Mouse (Mus musculus) liver, postnatal 0 days (tissue): ENCODE results near the gene Olfr961. TPM values are rescaled to one million over a fixed set of nuclear protein-coding genes. Genes with fewer than 3 reads are reported as not detected.

Experiments
- ATAC-seq: fragments of 200-750 bp; cut with Nextera tagmentation; 2 replicates; pipeline ENCODE4 v1.8.0; 2017; ENCODE audit warnings: mild to moderate bottlenecking, moderate library complexity
- DNase-seq: peaks from one replicate; pipeline ENCODE4 v3.0.0-alpha.2; 2016
- H3K27ac ChIP-seq: fragments of 300-500 bp; sonication (generic); 2 replicates; pipeline ENCODE4 v1.5.1; 2014; ENCODE audit warnings: antibody characterized with exemption, moderate library complexity, mild to moderate bottlenecking, low read depth
- H3K27me3 ChIP-seq: fragments of 300-500 bp; sonication (generic); 2 replicates; pipeline ENCODE4 v1.6.1; 2014; ENCODE audit warnings: low read length, control low read depth, mixed read lengths; ENCODE audit not compliant: insufficient read depth
- H3K36me3 ChIP-seq: fragments of 300-500 bp; sonication (generic); replicated peaks from 2 replicates; pipeline ENCODE4 v1.6.1; 2014; ENCODE audit warnings: mild to moderate bottlenecking, control low read depth, low read length, moderate library complexity, mixed read lengths; ENCODE audit not compliant: insufficient read depth
- H3K4me1 ChIP-seq: fragments of 300-500 bp; sonication (generic); 2 replicates; pipeline ENCODE4 v1.6.1; 2014; ENCODE audit warnings: antibody characterized with exemption, mild to moderate bottlenecking, control low read depth; ENCODE audit not compliant: insufficient read depth
- H3K4me2 ChIP-seq: fragments of 300-500 bp; sonication (generic); 2 replicates; pipeline ENCODE4 v1.6.1; 2014; ENCODE audit warnings: low read depth, mild to moderate bottlenecking, low read length, moderate library complexity, mixed read lengths
- H3K4me3 ChIP-seq: fragments of 300-500 bp; sonication (generic); 2 replicates; pipeline ENCODE4 v1.5.1; 2014; ENCODE audit warnings: low read depth, low read length
- H3K9ac ChIP-seq: fragments of 300-500 bp; sonication (generic); replicated peaks from 2 replicates; pipeline ENCODE4 v1.6.1; 2014; ENCODE audit warnings: mild to moderate bottlenecking, moderate library complexity
- H3K9me3 ChIP-seq: fragments of 300-500 bp; sonication (generic); 2 replicates; pipeline ENCODE4 v1.6.1; 2016; ENCODE audit warnings: mild to moderate bottlenecking, control low read depth, low read length, mixed read lengths
- CTCF ChIP-seq: sonication (generic); IDR thresholded peaks from 2 replicates; pipeline ENCODE4 v1.5.1; 2016; ENCODE audit warnings: antibody characterized with exemption, low read depth
- EP300 ChIP-seq: IDR thresholded peaks from 2 replicates; pipeline ENCODE4 v1.6.1; 2016; ENCODE audit warnings: antibody characterized with exemption, low read depth, mild to moderate bottlenecking
- WGBS: fragments of 180-500 bp; shearing (Covaris S2); extraction: QIAGEN DNeasy Blood & Tissue Kit; methylation state at CpG from one replicate; pipeline ENCODE4 v1.1.7; 2014; ENCODE audit not compliant: insufficient replicate concordance; 5-methylcytosine and 5-hydroxymethylcytosine counted together
- polyA plus RNA-seq: library from polyadenylated mRNA; unstranded; fragments of >200 nt; fragmentation: Nextera tagmentation; extraction: Ambion mirVana; gene quantifications from 2 replicates; pipeline ENCODE4 v1.2.1, GENCODE M21; 2015

Olfr961 gene
- polyA plus RNA-seq = not detected in 2 replicates

DNA sequence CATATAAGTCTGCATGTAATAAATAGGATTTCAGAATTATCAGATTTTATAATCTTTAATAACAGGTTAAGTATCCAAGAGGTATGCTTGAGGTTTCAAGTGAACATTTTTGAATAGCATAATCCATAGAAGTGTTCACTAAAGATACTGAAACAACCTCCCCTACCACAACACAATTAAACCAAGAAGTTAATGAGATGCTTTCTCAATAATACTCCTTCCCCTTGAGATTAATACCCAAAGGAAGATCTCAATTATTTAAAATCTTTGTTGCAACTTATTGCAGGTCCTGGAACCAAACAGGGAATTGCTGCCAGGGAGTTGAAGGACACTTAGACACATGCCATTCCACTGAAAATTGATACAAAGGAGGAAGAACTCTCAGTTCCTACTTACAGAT is at the start of gene Olfr961:
Gene Olfr961, plus strand, starts transcription at position 301 of the 400 bp plus-strand sequence.
- no peak within 1 kb of the TSS for H3K4me2 ChIP-seq
- no peak within 1 kb of the TSS for H3K4me3 ChIP-seq
- ATAC-seq (no peak), DNase-seq (no peak)
- no peaks in the 10 kb centered on the region for H3K27me3 ChIP-seq
- no peak within 1 kb of the TSS for H3K9ac ChIP-seq
- TF ChIP-seq CTCF (no peak), EP300 (no peak)
- no peaks in the 10 kb centered on the region for H3K9me3 ChIP-seq
- H3K36me3 ChIP-seq = no peaks in the 10 kb centered on the region
- no peak within 1 kb of the TSS for H3K27ac ChIP-seq
- no peaks in the 10 kb centered on the region for H3K4me1 ChIP-seq

DNA sequence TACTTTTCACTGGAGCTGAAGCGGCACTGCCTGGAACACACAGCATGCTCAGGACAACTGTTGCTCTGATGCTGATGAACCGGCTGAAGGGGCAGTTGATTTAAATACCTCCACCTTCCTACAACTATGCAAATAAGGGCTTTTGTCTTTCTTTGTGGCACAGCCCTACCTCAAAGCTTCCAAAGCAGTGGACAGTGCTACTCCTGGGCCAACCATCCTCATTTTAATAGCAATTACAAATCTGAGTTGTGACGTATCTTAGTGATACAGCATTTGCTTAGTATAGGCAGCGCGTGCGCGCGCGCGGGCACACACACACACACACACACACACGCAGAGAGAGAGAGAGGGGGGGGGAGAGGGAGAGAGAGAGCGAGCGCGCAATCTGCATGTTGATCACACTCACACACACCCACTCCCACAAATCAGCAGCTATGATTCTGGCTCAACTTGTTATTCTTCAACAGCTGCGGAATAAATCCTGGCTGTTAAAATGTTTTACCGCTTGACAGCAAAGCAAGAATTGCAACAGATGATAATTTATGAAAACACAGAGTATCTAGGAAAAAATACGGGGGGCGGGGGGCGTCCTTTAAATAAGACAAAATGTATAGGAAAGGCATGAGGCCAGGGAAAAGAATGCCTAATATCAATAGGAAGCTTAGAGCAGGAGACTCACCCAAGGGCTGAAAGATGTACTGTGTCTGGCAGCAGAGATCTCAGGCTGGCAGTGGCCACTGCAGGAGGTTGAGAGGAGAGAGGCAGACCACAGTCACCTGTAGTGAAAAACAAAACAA is 42.2 kb upstream of the Olfr961 start:
- Histone ChIP-seq H3K4me1 (no peaks in the 10 kb centered on the region), H3K27ac (no peak overlapping the region), H3K9ac (no peak overlapping the region), H3K36me3 (no peaks in the 10 kb centered on the region), H3K9me3 (no peaks in the 10 kb centered on the region), H3K4me2 (peak overlapping the region; percentile 15), H3K4me3 (0 out of 2 replicates have a peak overlapping the region, but pooled peaks have one; percentile 7), H3K27me3 (0 out of 2 replicates have a peak, but pooled peaks cover 9% of the 10 kb centered on the region)
- ATAC-seq (no peak), DNase-seq (no peak)
- TF ChIP-seq EP300 (no peak), CTCF (no peak)
- WGBS = 3% methylated on average over 19 of the region's 19 CpGs

DNA sequence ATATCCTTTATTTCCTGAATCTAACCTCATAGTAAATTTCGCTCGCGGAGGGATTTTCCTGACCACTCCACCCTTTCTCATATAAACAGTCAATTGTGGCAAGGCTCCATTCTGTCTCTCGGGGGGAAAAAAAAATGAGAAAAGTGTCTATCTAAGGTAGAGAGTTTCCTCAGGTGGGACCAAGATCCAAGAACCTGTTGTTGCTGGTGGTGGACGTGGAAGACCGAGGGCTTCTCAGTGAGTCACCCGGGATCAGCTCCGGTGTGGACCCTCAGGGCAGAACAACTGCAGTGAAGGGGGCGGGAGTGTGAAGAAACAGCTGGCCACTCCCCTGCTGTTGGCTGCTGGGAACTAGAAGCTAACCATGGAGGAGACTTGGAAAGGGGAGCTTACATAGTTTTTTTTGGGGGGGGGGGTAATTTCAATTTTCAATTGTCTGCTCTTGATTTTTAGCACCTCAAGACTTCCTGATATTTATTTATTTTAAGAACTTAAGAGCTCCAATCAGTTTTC is 41.5 kb upstream of the Olfr961 start:
- 3% methylated on average over 9 of the region's 9 CpGs for WGBS
- H3K36me3 ChIP-seq = no peaks in the 10 kb centered on the region
- H3K9ac ChIP-seq = no peak overlapping the region
- peak overlapping the region; percentile 29; the same call in 1 of the 2 replicates for H3K4me2 ChIP-seq
- no peak overlapping the region for H3K27ac ChIP-seq
- H3K27me3 ChIP-seq = 0 out of 2 replicates have a peak, but pooled peaks cover 9% of the 10 kb centered on the region
- TF ChIP-seq CTCF (no peak), EP300 (no peak)
- 0 out of 2 replicates have a peak overlapping the region, but pooled peaks have one; percentile 7 for H3K4me3 ChIP-seq
- DNase-seq (no peak), ATAC-seq (no peak)
- no peaks in the 10 kb centered on the region for H3K4me1 ChIP-seq
- H3K9me3 ChIP-seq = no peaks in the 10 kb centered on the region

DNA sequence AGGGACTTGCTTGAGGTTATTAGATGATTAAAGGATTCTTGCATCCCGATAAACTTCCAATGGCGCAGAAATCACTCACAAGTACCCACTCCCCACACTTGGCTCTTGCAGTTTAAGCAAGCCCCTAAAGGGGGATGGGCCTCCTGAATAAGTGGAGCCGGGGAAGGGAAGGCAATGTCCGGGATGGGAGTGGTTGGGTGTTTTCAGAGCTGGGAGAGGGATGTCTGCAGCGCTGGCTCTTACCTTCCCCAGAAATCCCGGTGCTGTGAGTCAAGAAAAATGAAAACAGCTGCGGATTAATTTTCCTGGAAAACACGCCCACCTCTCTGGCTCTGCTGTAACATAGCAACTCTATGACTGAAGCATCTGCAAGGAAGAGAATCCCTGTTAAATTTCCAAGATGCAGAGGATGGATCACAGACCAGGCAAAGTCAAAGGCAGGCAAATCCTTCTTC is 40.9 kb upstream of the Olfr961 start, which contains the start of gene AW551984:
Gene AW551984, minus strand, starts transcription at position 405 of the 455 bp plus-strand sequence.
- no peak for TF ChIP-seq CTCF
- no peak for TF ChIP-seq EP300
- no peak within 1 kb of the TSS for H3K27ac ChIP-seq
- peak within 1 kb of the TSS; percentile 29; the same call in 1 of the 2 replicates for H3K4me2 ChIP-seq
- no peak within 1 kb of the TSS for H3K9ac ChIP-seq
- 0 out of 2 replicates have a peak within 1 kb of the TSS, but pooled peaks have one; percentile 7 for H3K4me3 ChIP-seq
- no peak for DNase-seq
- 0 out of 2 replicates have a peak, but pooled peaks cover 9% of the 10 kb centered on the region for H3K27me3 ChIP-seq
- H3K9me3 ChIP-seq = no peaks in the 10 kb centered on the region
- H3K4me1 ChIP-seq = no peaks in the 10 kb centered on the region
- ATAC-seq = no peak
- 4% methylated on average over 8 of the region's 8 CpGs for WGBS
- H3K36me3 ChIP-seq = no peaks in the 10 kb centered on the region

DNA sequence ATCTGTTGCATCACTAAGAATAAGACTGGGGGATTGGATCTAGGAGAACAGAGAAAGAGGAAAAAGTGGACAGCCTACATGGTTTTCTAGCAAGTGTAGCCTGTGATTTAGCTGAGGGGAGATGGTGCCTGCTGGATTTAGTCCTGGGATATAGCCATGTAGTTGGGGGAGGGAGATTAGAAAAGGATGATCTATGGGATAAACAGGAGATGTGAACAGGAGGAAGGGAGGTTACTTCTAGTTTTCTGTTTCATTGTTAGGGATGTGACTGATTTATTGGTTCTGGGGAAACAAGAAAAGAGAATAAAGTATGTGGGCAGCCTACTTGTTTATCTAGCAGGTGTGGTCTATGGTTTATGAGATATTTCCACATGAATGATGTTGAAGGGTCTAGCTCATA is 36.4 kb upstream of the Olfr961 start:
- Histone ChIP-seq H3K4me2 (no peak overlapping the region), H3K9ac (no peak overlapping the region), H3K27ac (no peak overlapping the region), H3K4me1 (no peaks in the 10 kb centered on the region), H3K27me3 (0 out of 2 replicates have a peak, but pooled peaks cover 3% of the 10 kb centered on the region), H3K9me3 (no peaks in the 10 kb centered on the region), H3K36me3 (no peaks in the 10 kb centered on the region), H3K4me3 (no peak overlapping the region)
- ATAC-seq = no peak
- no peak for DNase-seq
- TF ChIP-seq EP300 (no peak), CTCF (no peak)

DNA sequence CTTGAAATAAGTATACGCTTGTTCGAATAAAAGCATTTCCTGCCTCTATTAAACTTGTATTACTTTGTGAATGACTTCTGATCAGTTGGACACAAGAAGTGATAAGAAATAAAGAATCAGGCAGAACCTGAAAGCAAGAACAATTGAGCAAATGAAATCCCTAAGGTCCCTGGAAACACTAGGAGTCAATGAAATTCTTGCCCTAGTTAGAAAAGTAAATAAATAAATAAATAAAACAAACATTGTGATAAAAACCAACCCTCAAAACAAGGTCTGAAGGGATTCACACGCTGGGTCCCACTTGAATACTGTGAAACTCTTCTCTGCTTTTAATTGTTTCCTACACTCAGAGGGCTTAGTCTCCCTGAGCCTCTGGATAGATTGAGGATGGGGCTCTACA is 34.5 kb upstream of the Olfr961 start, which contains the start of gene Olfr148:
Gene Olfr148, plus strand, starts transcription at position 301 of the 400 bp plus-strand sequence.
- WGBS = 63% methylated on average over 3 of the region's 3 CpGs
- H3K4me1 ChIP-seq = no peaks in the 10 kb centered on the region
- no peak for TF ChIP-seq EP300
- no peak for TF ChIP-seq CTCF
- no peak for DNase-seq
- ATAC-seq = no peak
- H3K9ac ChIP-seq = no peak within 1 kb of the TSS
- H3K4me2 ChIP-seq = no peak within 1 kb of the TSS
- H3K9me3 ChIP-seq = no peaks in the 10 kb centered on the region
- H3K27ac ChIP-seq = no peak within 1 kb of the TSS
- H3K27me3 ChIP-seq = no peaks in the 10 kb centered on the region
- no peaks in the 10 kb centered on the region for H3K36me3 ChIP-seq
- no peak within 1 kb of the TSS for H3K4me3 ChIP-seq
